Mouse (Mus musculus) thymus, postnatal 36 days (tissue): ENCODE results near the gene Slc39a5.

ENCODE experiments used
- DNase-seq, 2 experiments: peaks; one replicate each; pipeline ENCODE4 v3.0.0; 2022; ENCODE audit warnings: mixed read lengths in 2 of 2

Slc39a5 gene

DNA sequence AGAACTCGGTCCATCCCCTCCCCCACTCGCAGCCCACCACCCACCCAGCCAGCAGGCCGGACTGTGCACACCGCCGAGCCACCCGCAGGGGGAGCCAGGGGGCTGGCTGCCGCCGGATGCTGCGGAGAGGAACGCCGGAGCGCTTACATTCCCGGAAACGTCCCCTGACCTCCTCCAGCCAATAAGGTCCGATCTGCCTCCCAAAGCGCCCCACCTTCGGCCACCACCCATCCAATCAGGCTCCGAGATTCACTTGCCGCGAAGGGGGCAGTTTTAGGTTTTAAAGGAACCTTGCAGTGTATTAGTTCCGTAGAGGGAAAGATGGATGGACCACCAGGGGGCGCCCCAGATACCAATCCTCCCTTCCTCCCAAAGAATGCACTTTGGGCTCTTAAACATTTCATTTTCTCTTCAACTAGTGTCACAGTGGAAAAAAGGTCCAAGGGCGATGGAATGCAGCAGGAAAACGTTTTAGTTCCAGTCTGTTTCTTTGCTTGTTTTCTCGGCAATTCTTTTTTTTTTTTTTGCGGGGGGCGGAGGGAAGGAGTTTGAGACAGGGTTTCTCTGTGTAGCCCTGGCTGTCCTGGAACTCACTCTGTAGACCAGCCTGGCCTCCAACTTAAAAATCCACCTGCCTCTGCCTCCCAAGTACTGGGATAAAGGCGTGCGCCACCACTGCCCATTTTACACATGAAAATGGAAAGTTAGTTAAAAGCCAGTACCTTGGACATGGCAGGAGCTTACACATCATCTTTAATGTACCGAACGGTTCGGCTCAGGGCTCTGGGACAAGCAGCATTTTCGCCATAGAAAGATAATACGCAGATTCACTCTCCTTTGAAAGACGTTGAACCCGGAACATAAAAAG is 8.9 kb upstream of the Slc39a5 start:
- peak; percentile 95 to 98 for DNase-seq

DNA sequence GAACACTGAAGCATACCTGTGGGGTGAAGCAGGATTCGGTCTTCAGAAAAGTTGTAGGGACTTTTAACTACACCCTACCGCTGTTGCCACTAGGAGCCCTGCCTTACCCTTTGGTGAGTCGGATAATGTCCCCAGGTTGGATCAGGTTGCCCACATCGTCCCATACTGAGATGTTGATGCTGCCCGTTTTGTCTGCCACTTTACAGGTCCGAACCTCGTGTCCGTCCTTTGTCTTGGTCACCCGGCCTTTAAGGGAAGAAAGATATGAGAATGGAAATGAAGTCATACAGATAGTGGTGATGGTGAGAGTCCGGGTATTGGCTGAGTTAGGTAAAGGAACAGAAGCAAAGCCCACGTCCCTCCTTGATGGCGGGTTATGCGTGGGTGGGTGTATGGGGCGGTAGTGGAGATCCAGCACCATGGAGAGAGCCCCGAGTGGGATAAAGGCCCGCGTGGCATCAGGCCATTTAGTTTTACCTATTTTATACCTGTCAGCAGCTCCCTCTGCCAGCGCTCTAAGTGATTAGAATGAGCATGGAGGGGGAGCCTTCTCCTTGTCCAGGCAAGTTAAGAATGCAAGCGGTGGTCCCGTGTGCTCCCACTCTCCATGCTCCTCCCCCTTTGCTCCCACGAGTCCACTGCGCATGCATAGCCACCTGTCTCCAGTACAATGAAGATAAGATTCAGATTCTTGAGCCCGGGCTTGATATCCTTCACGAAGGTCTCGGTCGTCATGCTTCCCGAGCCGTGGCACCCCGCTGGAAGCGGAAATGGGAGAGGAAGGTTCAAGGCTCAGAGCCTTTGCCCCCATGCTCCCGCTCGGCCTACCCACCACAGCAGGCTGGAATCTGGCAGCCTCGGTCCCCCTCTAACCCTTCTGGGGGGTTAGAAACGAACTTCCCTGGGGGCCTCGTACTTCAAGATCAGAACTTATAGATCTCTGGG is 7.8 kb upstream of the Slc39a5 start:
- peak; percentile 35 to 52 for DNase-seq

DNA sequence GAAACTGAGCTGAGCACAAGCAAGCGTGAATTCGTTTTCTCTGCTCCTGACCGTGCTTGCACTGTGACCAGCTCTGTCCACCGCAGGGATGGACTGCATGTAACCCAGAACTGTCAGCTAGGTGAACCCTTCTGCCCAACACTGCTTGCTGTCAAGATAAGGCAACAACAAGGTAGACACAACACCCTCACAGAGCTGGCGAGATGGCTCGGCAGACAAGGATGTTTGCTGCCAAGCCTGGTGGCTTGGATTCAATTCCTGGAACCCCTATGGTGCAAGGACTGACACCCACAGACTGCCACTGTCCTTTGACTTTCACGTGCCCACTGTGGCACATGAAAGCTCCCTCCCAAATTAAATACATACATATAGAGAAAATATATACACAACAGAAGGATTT is 2.9 kb upstream of the Slc39a5 start:
- no peak for DNase-seq

DNA sequence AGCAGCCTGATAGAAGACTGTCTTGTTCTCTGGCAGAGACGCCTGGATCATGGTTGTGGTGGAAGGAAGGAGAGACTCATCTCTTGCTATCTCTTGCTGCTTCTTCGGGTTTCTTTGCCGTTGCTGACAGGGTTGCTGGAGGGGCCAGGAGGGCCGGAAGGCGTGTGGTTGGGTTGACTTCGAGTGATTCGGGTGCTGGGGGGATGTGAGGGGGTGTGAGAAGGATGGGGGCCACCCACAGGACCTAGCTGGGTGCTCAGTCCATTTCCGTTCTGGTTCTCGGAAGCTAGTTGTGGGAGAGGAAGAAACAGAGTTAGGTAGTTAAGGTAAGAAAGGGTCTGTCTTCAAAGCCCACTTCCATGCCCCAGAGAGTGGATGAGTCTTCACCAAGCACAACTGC is 609 bp upstream of the Slc39a5 start:
- no peak for DNase-seq

DNA sequence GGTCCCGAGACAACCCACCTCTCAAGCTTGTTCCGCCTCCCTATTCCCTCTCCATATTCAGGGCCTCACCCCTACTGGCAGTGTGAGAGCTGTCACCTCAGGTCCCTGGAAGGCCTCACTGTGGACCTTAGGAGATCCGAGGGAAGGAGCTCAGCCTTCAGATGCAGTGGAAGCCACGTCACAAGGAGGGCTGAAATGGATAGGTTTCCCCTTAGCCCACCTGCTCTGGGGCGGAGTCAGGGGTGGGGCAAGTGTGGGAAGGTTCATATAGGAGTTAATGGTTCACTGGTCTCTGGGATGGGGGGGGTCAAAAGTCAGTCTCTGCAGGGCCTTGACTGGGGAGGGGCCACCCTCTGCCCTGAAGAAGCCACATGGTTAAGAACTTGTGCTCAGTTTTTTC is 691 bp downstream of the Slc39a5 start:
- DNase-seq: no peak

DNA sequence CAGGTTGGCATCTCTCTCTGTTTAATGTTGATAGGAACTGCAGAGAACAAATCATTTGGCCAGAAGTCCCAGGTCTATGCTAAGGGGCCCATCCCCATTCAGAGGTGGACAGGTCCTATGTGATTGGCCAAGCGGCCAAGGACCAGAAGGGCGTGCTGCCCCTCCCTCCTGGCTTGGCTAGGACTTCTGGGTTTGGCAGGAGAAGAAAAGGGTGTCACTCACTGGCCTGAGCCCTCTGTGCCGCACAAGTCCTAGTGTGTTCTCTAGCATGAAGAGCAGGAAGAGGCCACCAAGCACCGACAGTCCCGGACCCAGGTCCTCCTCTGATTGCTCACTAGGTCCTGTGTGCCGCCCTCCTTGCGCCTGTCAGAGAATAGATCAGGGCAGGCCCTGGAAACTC is 3.6 kb downstream of the Slc39a5 start:
- DNase-seq: no peak

DNA sequence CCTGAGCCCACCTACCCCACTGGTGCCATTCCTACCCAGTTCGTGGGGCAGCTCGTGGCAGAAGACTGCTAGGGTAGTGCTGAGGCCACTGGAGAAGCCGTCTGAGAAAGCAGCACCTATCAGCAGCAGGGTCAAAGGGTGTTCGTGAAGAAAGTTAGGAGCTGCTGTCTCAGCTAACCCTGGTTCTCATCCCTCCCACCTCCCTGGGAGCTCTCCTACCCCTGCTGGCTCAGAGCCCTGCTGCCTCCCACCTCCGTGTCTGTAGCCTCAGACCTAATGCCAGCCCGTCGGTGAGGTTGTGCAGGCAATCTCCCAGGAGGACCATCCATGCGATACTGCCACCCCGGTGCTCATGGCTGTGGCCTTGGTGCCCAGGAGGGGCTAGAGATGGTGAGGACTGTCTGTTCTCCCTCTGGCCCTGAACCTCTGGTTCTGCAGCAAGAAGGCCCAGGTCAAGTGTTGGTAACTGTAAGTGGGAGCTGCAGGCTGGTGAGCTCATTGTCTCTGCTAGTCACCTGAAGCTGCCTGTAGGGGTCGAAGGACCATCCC is 4.2 kb downstream of the Slc39a5 start:
- DNase-seq: no peak

DNA sequence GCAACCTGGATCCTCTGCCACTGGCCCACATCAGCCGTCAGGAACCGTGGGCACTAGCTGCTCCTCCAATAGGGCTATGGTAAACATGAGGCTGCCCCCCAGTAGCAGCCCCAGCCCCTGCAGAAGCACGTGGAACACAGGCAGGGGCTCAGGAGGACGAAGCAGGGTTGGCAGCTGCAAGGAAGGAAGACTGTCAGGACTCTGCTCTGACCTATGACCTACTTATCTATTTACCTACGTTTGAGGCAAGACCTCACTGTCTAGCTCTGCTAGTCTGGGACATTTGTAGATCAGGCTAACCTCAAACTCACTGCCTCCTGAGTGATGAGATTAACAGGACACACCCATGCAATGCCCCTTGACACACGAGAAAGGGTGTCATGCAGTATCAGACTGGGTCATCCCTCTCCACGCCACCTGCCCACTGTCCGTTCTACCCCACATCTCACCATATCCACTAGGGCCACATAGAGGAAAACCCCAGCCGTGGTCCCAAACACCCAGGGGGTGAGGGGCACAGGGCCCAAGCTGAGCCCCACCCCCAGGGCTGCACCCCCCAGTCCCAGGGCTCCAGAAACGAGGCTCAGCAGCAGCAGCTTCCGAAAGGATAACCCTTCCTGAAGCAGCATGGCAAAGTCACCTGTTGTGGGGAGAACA is 4.9 kb downstream of the Slc39a5 start:
- no peak for DNase-seq

DNA sequence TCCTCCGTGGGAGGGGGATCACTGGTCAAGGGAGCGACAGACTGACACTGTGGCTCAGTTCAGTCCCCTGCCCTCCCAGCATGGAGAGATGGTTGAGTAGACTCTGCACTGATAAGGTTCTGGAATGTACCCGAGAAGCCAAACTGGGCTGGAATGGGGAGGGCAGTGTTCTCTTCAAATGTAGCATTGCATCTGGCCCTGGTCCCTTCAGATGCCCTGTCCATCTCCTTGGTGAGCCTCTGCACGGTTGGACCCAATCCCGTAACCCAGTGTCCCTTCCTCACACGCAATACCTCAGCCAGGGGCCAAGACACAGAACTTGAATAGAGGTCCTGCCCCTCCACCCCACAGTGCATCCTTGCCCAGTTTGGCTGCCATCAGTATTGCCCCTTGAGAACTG is 9.2 kb downstream of the Slc39a5 start:
- no peak for DNase-seq

DNA sequence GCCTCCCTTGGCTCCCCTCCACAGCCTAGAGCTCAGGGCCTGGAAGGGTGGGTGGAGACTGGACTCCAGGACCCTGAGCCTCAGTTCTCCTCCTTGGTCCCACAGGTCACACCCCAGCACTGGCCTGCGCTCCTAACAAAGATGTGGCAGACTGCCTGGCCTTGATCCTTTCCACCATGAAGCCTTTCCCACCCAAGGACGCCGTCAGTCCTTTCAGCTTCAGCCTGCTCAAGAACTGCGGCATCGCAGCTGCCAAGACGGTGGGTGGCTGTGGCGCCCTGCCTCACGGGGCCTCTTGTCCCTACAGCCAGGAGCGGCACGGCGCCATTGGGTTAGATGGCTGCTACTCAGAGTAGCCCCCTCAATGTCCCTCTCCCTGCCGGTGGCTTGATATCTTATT is 10.7 kb downstream of the Slc39a5 start:
- no peak for DNase-seq

DNA sequence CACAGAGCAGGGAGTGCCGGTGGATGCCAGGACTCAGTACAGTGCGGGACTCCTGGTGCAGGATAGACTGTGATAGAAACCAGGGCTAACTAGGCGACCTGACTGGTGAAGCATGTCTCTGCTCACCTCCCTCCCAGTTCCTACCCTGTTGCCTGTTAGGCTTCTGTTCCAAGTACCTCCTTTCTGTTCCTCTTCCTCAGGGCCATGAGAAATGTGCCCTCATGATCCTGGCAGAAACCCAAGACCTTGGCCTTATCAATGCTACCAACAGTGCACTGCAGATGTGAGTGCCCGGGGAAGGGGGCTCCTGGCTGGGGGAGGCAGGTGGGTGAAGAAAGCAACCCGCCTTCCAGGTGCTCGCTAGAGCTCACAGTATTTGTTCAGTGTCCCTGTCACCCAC is 11.5 kb downstream of the Slc39a5 start:
- DNase-seq: no peak

DNA sequence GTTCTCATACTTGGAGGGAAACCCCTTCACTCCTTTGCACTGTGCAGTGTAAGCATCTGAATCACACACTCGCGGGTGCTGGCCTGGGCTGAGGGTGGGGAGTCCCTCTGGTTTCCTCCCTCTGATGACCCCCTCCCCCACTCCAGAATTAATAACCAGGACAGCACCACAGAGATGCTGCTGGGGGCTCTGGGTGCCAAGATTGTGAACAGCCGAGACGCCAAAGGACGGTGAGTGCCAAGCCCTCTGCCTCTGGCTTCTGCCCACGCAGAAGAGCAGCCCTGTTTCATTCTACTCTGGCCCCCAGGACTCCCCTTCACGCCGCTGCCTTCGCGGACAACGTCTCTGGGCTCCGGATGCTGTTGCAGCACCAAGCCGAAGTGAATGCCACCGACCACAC is 12.1 kb downstream of the Slc39a5 start:
- no peak for DNase-seq

DNA sequence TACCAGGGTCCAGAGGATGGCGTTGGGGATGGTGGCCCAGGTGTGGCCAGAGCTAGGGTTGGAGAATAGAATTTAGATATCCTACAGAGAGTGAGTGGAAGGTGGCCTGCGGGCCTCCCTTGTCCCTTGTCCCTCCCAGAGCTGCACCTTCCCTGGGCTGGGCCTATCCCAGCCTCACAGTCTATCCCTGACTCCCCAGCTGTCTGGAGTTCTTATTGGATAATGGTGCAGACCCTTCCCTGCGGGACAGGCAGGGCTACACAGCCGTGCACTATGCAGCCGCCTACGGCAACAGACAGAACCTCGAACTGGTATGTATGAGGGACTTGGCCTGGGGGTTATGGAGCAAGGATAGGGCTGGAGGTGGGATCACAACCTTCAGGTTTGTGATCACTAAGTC is 15.1 kb downstream of the Slc39a5 start:
- DNase-seq: no peak

DNA sequence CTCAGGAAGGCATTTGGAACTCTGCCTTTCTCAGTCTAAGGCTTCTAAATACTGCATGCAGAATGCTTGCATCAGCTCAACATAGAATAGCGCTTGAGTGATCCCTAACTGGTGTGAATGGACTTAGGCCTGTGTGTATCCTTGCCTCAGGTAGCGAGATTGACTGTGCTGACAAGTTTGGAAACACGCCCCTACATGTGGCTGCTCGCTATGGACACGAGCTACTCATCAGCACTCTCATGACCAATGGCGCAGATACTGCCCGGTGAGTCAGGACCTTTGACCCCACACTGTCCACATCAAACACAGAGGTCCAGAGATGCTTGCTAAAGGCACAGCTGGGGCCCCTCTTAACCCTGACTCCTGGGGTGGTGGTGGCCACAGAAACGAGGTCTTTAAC is 18.5 kb downstream of the Slc39a5 start:
- no peak for DNase-seq

DNA sequence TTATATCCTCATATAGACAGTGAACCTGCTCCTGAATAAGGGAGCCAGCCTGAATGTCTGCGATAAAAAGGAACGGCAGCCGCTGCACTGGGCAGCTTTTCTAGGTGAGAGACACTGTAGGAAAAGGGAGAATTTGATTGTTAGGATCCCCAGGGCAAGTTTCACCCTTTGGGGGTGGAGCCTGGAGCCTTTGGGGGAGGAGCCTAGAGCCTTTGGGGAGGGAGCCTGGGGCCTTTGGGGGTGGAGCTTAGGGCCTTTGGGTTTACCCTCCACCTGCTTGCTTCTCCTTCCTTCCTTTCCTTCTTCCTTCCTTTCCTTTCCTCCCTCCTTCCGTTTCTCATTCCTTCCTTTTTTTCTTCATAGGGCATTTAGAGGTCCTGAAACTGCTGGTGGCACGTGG is 20.5 kb downstream of the Slc39a5 start:
- no peak for DNase-seq

DNA sequence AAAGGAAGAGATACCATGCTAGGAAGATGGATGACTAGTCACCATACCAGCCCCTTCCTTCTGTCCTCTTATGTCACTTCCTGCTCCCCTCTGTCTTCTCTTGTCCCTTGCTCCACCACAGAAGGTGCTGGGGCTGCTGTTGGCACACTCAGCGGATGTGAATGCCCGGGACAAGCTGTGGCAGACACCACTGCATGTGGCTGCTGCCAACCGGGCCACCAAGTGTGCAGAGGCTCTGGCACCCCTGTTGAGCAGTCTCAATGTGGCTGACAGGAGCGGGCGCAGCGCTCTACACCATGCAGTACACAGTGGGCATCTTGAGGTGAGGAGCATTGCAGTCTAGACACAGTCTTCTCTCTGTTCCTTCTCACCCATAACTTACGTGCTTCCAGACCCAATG is 21.8 kb downstream of the Slc39a5 start:
- DNase-seq: no peak

DNA sequence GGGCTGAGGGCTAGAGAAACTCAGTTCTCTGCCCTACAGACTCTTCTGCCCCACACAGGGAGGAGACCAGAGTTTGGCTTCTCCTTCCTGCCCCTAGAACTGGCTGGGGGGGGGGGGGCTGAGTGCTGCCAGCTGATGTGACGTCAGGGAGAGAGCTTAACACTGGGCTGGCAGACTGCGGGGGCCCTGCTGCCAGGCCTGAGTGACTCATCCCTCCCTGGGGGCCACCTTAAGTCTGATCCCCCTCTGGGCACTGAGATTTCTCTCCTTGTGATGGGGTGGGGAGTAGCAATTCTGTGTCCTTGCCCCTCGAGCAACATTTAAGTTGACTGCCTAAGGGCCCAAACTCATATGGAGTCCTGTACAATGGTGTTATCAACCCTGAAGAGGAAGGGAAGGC is 22.6 kb downstream of the Slc39a5 start:
- DNase-seq: no peak

DNA sequence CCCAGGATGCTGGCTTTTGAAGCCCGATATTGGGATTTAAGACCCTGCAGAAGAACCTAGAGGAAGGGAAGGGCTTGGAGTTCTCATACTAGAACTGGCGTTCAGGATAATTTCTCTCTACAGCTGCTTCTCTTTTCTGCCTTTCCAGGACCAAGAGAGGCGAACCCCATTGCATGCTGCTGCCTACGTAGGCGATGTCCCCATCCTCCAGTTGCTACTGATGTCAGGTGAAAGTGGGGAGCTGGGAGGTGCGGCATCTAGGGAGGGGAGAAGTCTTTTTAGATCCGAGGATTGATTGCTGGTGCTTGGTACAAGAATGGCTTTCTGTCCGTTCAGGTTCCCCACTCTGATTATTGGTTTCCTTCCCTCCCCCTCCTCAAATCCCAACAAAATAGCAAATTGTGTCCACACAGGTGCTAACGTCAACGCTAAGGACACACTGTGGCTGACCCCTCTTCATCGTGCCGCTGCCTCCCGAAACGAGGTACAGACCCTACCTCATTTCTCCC is 23.0 kb downstream of the Slc39a5 start:
- DNase-seq: no peak

DNA sequence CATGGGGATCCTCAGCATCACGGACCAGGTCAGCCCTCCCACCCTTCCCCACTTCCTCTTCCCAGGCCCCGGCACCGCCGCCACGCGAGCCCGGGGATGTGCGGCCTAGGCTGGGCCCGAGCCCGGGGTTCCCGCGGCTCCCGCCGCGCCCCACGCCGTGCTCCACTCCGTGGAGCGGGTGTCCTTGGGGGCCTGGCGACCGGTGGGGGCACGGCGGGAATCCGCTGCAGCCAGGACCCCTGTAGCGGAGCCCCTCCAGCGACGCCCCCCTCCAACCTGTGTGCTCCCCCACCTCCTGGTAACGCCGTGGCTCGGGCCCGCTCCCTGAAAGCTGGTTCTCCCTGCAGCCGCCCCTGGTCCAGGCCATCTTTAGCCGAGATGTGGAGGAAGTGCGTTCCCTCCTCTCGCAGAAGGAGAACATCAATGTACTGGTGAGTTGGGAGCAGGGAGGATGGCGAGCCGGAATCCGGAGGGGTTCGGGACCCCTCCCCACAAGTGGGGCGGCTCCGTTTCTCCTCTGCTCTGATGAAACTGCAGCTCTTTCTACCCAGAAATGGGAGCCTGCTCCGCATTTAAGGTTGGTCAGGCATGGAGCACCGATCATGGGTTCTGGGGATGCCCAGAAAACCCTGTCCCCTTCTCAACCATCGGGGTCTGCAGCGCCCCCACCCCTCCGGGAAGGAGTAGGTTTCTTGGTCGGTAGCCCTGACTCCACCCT is 23.6 kb downstream of the Slc39a5 start:
- DNase-seq: peak; percentile 47 to 61

DNA sequence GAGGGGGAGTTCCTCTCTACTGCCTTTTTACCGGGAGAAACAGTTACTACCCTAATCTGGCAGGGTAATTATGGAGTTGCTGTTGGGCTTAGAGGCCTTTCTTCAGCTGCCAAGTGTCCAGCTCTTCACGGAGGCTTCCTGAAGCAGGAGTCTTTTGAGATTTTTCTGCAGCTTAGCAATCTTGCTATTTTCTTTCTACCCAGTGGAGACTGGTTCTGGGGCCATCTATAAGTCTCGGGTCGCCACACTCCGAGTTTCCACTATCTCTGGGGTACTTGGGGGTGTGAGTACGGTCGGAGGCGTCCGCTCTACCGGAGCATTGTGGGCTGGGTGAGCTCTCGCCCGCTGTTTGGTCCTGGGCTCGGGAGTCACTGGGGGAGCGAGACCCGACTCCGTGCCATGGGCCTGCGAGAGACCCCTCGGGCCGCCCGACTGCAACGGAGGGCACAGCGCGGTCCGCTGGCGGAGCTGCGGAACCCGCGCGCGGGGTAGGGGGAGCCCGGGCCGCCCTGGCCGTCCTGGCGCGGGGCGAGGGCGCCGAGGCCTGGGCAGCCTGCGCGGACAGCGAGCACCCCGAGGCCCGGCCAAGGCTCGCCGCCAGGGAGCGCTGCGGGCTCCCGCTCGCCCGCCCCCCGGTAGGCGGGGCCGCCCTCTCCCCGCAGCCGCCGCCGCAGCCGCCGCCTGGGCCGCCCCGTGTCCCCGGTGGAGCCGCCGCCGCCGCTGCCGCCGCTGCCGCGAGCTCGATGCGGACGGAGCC is 24.4 kb downstream of the Slc39a5 start, which contains the start of gene Ankrd52:
TSS of gene Ankrd52 (plus strand) at position 661 of the 757 bp plus-strand sequence.
- peak; percentile 84 to 87 for DNase-seq

DNA sequence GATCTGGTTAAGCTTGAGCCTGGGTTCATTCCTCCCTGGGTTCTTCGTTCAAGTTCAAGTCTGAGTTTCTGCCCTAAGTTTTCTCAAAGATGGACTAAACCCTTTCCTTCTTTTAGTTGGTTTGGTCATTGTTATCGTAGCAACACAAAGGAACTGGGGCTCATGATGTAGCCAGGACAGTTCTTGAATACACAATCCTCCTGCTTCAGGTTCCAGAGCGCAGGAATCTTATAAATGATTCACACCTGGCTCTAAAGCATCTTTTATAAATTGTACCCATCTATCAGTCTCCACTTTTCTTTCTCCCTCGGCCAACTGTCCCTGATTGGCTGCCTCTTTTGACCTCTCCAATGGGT is 25.0 kb downstream of the Slc39a5 start:
- DNase-seq: no peak
